In the genomic region with DNA sequence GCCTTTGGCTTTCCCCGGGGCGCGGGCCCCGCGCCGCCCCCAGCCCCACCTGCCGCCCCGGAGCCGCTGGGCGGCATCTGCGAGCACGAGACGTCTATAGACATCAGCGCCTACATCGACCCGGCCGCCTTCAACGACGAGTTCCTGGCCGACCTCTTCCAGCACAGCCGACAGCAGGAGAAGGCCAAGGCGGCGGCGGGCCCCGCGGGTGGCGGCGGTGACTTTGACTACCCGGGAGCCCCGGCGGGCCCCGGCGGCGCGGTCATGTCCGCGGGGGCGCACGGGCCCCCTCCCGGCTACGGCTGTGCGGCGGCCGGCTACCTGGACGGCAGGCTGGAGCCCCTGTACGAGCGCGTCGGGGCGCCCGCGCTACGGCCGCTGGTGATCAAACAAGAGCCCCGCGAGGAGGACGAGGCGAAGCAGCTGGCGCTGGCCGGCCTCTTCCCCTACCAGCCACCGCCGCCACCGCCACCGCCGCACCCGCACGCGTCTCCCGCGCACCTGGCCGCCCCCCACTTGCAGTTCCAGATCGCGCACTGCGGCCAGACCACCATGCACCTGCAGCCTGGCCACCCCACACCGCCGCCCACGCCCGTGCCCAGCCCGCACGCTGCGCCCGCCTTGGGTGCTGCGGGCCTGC, we compare ENCODE assay signal across 8 mouse cellular contexts. TPM values are rescaled to one million over a fixed set of nuclear protein-coding genes. Genes with fewer than 3 reads are reported as not detected.
A peak's percentile ranks its signal among the peaks of the same experiment; 100 is the strongest.
DNase-seq lines count a peak whose midpoint lies in the region; ATAC-seq and TF ChIP-seq lines count a peak whose summit lies in the region.

No protein-coding gene starts in this region.

- DNase-seq in layer of hippocampus, adult 2 months (ENCODE audit: low spot score in 2 of 2), result peak in 1 of 2 experiments; percentile 30
- DNase-seq in layer of hippocampus, adult 9-11 months, result no peak
- no peak for DNase-seq in G1E (ENCODE audit: low spot score)
- peak; percentile 64 for DNase-seq in kidney, postnatal 14 days
- DNase-seq in lung, postnatal 4 days, result peak; percentile 67 to 70
- no peak for DNase-seq in Muller cell, postnatal 12 days (ENCODE audit: inconsistent ontology term)

- TF ChIP-seq CTCF in layer of hippocampus, adult 2 months (conservative IDR thresholded peaks at IDR 0.05), result no peak
- no peak for TF ChIP-seq CTCF in G1E (IDR thresholded peaks at IDR 0.05; ENCODE audit: low read depth, low read length)
- TF ChIP-seq CTCF in cortical plate, adult 2 months (IDR thresholded peaks at IDR 0.05; ENCODE audit: extremely low read depth, insufficient read depth, low read length), result no peak

- H3K4me2 ChIP-seq in heart, embryonic 15.5 days, result peak overlapping the region; percentile 97

- H3K4me1 ChIP-seq in G1E (ENCODE audit: insufficient read depth, low read depth, low read length), result no peaks in the 10 kb centered on the region
- H3K4me1 ChIP-seq in cortical plate, adult 2 months (ENCODE audit: control insufficient read depth, insufficient read depth, low read length), result no peaks in the 10 kb centered on the region
- peaks cover 25% of the 10 kb centered on the region for H3K4me1 ChIP-seq in heart, embryonic 15.5 days (replicated peaks)

- H3K27me3 ChIP-seq in G1E (ENCODE audit: insufficient read depth, low read length), result no peaks in the 10 kb centered on the region; the same call in 1 of the 2 replicates
- peaks cover 81% of the 10 kb centered on the region for H3K27me3 ChIP-seq in heart, embryonic 15.5 days

- WGBS in heart, embryonic 15.5 days, result 1% methylated on average over 80 of the region's 83 CpGs

- peak overlapping the region; percentile 93 for H3K27ac ChIP-seq in layer of hippocampus, adult 2 months
- H3K27ac ChIP-seq in cortical plate, adult 2 months (ENCODE audit: insufficient read depth, low read length), result no peak overlapping the region
- no peak overlapping the region; the same call in 1 of the 2 replicates for H3K27ac ChIP-seq in heart, embryonic 15.5 days

- no peaks in the 10 kb centered on the region for H3K36me3 ChIP-seq in G1E (replicated peaks)
- H3K36me3 ChIP-seq in heart, embryonic 15.5 days, result no peaks in the 10 kb centered on the region

- TF ChIP-seq POLR2A in cortical plate, adult 2 months (IDR thresholded peaks at IDR 0.05; ENCODE audit: extremely low read depth, insufficient read depth, low read length), result no peak

- H3K9me3 ChIP-seq in G1E (replicated peaks), result peaks cover 30% of the 10 kb centered on the region
- H3K9me3 ChIP-seq in heart, embryonic 15.5 days (replicated peaks), result no peaks in the 10 kb centered on the region

- ATAC-seq in G1E (ENCODE audit: extremely low read depth, insufficient number of reproducible peaks, low FRiP score, poor library complexity, severe bottlenecking), result no peak
- no peak for ATAC-seq in heart, embryonic 15.5 days (replicated peaks; ENCODE audit: insufficient number of reproducible peaks, insufficient read depth, low FRiP score, low read depth)

- H3K4me3 ChIP-seq in layer of hippocampus, adult 2 months, result peak overlapping the region; percentile 76
- peak overlapping the region; percentile 7; the same call in 1 of the 2 replicates for H3K4me3 ChIP-seq in G1E (ENCODE audit: low read depth, low read length)
- peak overlapping the region; percentile 53 for H3K4me3 ChIP-seq in cortical plate, adult 2 months (ENCODE audit: insufficient read depth, low read length)
- peak overlapping the region; percentile 62 for H3K4me3 ChIP-seq in heart, embryonic 15.5 days

- peak overlapping the region; percentile 65 for H3K9ac ChIP-seq in heart, embryonic 15.5 days

RNA-seq across cellular contexts. Expression of a gene that starts 0.5 kb away (rescaled TPM):
- 10 to 100 TPM; 16.6 to 18.0 TPM for total RNA-seq in layer of hippocampus, adult 2 months (2021)
- not detected in 2 replicates for total RNA-seq in G1E (2014; fragmentation: Nextera tagmentation)
- total RNA-seq in G1E (2017), result not detected in 2 replicates
- 0.02 and 0.04 TPM in 2 replicates for polyA plus RNA-seq in G1E (2012)
- polyA plus RNA-seq in cortical plate, adult 2 months (2012; rRNA removed), result 6.5 and 7.9 TPM in 2 replicates
- polyA plus RNA-seq in heart, embryonic 15.5 days (2015; fragmentation: Nextera tagmentation; extraction: Ambion mirVana), result 0.77 and 2.2 TPM in 2 replicates

Comparison
In these comparisons a context has a peak if more than half of its experiments do, and no peak if none do; other contexts are left out.
1. DNase-seq: peak in kidney, postnatal 14 days (single experiment) and lung, postnatal 4 days (2 of 2); none in layer of hippocampus, adult 9-11 months (single experiment), G1E (single experiment) and Muller cell, postnatal 12 days (single experiment).
2. H3K4me3 ChIP-seq: peak in every context shown above with its lines; median percentile 76 in layer of hippocampus, adult 2 months; 62 in heart, embryonic 15.5 days; 53 in cortical plate, adult 2 months; 7 in G1E.